Mouse (Mus musculus) right cerebral cortex, postnatal 36 days (tissue): ENCODE data around the gene Hoxd9.

Experiments
- DNase-seq, 2 experiments: peaks; one replicate each; pipeline ENCODE4 v3.0.0; 2022; ENCODE audit warnings: low spot score in 2 of 2, mixed read lengths in 1 of 2

Hoxd9 gene

DNA sequence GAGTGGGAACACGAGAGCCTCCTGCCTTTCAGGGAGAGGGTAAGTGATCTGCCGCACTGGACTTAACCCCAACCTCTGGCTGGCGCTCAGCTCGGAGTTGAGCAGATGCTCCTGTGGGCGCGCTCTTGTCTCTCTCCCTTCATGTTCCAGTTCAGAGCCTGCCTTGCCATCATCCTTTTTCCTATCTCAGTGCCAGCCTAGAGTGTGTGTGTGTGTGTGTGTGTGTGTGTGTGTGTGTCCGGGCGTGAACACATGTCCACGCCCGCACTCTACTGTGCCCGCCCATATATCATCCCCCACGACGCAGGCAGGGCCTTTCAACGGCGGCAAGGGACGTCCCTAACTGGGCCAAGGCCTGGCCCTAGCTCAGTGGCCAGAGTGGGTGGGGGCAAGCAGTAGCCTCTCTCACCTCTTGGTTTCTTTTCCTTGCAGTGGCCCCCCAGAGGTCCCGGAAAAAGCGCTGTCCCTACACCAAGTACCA, 14.0 kb upstream of the Hoxd9 start:
- DNase-seq = no peak

DNA sequence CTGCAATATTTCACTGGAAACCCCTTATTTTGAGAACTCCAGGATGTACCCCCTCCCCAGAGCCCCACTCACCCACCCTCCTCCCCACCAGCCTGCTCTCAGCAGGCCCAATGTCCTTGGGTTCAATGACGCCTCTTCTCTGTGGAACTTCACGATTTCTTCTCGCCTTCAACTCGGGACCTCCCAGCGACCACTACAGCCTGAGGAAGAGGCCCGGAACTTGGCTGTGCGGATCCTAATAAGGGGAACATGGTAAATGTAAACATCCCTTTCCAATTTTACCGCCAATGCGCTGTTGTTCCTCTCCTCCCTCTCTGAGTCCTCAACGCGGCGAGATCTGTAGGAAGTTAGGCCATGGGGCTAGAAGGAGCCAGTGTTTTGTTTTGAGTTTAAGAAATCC, 13.4 kb upstream of the Hoxd9 start:
- no peak for DNase-seq

DNA sequence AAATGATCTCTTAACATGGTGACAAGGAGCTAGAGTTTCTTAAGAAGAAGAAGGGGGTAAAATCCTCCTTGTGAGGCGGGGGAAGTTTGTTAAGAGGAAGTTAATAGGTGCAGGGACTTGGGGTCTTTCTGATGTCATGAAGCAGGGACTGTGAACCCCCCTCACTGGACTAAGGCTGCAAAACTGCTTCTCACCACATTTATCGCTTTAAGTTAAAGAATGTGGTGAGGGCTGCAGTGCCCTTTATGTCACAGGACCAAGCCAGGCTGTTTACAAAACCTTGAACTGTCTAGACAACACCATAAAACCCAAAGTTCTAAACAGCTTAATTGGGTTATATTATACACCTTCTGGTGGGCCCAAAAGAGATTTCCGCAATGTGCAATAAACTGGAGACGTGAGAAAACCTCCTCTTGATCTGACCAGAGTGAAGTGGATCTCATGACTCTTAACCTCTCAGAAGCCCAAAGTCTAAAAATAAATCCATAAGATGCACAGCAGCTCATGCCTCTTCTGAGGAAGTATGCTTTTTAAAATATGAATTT, 12.4 kb upstream of the Hoxd9 start:
- no peak for DNase-seq

DNA sequence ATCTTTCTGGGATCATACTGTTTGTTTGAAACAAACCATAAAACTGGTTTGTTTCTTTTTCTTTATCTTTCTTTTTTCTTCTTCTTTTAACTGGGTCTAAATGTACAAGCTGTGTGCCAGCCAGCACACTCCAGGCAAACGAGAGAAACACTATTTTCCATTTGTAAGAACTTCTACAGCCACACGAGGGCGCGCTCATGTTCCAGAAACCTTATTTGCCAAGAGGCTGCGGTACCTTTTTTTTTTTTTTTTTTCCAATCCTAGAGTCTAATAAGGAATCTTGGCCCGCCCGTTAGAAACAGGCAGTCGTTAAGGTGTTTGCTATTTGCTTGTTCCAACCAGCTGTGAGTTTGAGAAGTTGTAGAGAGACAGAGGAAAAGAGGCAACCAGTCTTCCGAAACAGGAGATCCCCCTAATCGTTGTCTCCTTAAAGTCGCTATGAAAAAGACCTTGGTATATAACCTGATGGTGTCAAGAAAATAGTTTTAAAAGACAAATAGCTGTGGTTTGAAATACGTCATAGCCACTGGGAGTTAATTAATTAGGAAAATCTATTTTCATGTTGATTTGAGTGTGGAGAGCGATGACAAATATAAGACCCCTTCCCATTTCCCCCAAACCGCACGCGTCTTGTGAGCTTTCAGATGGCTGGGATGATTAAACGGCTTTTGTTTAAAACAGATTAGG, 11.1 kb upstream of the Hoxd9 start:
- peak in 1 of 2 experiments; percentile 41 for DNase-seq

DNA sequence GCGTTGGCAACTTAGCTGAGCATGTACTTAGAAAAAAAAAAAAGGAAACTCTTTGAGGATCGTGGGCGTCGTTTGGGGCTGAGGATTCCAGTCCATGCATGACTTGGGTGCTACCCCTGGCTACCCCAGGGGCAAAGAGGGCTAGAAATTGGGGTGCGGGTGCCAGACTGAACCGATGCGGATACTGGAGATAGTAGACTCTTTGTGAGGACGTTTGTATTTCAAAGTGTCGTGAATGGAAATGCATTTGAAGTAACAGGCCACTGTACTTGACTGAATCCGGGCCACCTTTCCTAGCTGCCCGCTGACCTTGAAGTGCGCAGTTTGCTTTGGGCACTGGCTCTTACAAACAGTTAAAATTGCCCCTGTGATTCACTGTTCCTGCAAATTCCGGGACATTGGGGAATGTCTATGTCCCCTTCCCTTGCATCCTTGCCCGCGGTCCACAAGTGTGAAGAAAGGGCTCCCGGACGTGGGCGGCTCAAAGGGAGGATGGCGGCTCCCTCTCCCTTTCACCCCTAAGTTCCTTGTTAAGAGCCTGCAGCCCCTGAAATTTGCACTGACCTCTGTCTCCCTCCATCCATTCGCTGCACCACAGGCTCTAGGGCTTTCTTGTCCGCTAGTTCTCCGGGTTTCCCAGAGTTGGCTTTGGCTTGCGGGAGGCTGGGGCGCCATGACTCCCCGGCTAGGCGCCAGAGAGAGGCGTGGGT, 10.4 kb upstream of the Hoxd9 start:
- no peak for DNase-seq

DNA sequence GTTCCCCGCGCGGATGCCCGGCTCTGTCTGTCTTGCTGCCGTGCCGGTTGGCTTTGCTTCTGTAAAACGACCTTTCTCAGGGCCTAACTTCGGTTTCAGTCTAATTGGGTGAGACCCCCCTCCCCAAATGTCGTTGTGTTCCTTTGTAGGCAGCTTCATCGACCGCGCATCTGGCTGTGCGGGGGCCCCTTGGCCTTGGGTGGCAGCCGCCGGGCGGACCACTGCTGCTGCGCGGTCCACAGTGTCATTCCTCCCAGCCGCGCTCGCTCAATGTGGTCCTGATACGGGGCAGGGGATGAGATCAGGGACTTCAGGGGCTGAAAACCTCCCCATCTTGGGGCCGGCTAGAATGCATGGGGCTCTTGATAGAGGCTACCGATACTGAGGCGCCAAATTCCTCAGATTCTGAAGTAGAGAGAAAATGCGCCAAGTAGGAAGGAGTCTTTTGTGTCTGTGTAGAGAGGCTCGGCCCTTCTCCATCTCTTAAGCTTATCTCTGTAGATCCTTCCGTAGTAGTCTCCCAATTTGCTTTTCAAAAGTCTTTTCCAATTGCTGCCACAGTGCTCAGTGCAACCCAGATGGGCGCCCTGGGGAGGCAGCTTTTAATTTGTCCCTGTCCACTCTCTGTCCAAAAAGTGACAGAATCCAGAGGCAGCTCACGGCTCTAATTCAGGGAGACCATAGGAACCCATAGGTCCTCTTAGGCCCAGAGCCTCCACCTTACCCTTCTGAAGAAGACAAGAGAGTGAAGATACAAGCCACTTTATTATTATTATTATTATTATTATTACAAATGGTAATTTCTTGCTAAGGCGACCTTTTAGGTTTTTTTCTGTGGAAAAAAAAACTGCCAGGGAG, 9.6 kb upstream of the Hoxd9 start:
- DNase-seq = no peak

DNA sequence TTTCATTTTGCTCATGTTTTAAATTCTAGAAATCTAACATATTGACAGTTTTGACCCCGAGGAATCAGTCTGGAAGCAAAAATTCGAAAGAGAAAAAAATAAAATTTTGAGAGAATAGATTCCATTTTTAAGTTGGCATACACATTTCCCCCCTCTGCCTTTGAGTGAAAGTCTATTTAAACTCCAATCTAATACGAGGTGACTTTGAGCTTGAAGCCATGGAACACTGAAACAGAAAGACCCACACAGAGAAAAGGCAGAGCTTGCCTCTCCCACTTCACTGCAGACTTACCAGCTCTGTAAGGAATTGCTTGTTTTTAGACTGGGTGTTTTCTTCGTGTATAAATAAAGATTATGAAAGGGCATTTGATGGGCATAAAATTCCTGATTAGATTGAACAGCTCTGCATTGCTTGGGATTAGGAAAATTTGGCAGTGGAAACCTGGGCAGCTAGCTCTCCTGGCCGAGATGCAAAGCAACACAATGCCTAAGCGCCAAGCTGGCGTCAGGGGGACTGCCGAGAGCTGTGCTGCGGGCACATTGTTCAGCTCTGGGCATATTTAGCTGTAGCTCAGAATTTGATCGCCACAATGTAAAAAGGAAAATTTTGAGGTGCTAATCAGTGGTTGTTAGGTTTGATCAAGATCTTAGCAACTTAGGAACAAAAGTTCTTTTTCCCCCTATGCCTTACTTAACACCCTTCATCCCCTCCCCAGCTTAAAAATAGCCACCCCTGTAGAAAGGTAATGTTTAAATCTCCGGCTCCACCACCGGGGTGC, 8.5 kb upstream of the Hoxd9 start:
- no peak for DNase-seq

DNA sequence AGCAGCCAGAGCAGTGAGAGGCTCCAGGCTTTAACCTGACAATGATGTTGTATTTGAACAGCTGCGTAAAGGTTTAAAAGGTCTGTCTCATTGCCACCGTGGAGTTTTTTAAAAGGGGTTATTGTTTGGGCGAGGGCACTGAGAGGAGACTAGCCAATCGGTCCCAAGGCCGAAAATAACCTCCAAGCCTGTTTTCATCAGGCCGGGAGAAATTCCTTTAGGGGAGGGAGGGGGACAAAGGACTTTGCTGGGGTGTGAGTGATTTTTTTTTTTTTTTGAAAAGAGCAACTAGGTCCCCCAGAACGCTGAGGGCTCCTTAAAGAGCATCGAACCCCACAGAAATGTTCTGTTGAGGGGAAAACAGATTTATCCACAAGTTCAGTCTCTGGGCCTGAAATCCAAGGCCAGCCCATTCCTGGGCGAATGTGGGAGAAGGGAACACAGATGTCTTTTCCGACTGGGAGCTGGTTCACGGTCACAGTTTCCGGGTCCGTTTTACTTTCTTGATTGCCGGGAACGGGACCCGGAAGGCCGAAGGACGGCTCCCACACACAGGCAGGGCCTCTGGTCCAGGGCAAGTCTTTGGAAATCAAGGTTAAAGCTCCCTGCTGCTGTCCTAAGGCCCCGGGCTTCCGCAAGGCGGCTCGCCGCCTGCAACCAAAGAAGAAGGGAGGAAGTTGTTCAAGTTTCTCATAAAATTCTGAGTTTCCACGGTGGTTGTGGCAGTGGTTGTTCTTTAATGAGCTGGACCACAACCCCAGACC, 7.8 kb upstream of the Hoxd9 start:
- DNase-seq = no peak

DNA sequence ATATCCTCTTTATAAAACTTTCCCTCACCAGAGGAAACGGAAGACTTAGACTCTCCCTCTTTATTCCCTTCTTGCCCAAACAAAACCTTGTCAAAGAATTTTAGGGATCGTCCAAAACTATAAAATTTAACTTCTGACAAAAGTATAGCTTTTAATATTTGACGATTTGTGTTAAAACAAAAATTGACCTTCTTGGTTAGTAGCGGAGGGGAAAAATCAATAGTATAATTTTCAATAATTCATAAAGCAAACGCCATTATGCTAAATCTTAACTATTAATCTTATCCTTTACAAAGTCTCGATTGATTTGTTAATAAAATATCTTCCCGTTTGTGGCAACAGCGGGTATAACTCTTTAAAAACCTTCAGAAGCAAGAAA, 7.2 kb upstream of the Hoxd9 start:
- no peak for DNase-seq

DNA sequence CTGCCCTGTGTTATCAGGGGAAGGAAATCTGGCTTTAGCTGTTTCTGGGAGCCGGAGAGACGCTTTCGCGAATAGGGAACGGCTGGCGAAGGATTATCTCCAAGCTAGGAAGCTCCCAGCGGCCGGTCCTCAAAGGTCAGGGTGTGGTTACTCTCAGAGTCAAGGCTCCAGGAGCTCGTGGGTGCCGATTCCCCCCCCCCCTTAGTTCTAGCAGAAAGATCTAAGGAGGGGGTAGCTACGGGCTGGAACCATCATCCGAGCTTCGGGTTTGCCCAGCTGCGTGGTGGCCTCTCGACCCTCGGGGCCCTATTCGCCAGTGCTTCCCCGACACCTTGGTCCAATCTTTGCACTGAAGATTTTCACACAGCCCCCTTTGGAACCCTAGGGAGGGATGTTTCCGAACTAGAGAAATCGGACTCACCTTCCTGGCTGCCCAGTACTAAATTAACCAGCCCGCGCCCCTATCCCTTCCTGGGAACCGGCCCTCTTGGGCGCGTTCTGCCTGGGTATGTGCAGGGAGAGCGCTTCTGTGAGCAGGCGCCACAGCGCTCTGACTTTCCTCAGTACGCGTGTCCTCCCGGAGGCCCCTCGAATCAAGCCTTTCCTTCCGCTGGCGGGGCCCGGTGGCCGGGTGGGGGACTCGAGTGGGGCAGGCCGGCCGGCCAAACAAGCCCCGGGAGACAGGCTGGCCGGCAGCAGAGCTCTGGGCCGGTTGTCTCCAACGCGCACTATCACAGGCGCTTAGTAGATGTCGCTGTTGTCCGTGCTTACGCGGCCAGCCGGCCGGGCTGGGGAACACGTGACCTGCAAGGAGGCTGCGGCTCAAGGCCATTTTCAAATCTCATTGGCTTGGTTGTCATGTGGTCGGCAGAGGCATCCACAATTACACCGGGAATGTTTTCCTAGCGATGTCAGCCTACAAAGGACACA, 6.2 kb upstream of the Hoxd9 start, which contains the start of gene Hoxd10:
Gene Hoxd10 (plus strand): TSS at position 903 of the 930 bp plus-strand sequence.
- DNase-seq = no peak

DNA sequence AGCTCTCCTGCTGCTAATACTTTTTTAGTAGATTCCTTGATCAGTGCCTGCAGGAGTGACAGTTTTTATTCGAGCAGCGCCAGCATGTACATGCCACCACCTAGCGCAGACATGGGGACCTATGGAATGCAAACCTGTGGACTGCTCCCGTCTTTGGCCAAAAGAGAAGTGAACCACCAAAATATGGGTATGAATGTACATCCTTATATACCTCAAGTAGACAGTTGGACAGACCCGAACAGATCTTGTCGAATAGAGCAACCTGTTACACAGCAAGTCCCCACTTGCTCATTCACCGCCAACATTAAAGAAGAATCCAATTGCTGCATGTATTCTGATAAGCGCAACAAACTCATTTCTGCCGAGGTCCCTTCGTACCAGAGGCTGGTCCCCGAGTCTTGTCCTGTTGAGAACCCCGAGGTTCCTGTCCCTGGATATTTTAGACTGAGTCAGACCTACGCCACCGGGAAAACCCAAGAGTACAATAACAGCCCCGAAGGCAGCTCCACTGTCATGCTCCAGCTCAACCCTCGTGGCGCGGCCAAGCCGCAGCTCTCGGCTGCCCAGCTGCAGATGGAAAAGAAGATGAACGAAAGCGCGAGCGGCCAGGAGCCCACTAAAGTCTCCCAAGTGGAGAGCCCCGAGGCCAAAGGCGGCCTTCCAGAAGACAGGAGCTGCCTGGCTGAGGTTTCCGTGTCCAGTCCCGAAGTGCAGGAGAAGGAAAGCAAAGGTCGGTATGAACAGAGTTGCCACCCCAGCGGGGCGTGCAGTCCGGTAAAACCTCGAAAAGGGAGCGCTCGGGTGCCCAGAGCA, 5.3 kb upstream of the Hoxd9 start:
- DNase-seq = no peak

DNA sequence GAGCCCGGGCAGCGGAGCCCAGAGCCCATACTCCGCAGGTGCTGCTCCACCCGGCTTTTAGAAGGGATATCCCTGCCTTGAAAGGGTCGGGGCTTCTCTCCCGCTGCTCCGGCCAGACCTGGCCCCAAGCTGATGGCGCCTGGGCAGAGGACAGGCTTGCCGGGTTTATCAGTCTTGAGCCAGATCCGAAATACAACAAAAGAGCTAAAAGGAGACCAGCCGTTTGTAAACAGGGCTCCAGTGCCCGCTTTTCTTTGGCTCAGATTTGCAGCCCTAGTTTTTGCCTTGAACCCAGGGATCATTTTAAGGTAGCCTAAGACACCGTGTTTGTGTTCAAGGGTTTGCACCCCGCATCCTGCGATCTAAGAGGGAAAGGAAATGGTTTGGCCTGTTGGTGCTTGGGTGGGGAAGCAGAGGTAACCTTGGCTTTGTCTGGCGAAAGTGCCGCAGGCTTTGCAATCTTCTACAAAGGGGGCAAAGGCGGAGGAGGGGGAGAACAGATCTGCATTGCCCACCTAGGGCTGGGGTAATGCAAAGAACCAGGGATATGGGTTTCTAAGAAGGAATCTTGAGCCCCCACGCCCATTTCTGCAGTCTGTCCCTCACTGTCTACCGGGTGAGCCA, 4.6 kb upstream of the Hoxd9 start:
- no peak for DNase-seq

DNA sequence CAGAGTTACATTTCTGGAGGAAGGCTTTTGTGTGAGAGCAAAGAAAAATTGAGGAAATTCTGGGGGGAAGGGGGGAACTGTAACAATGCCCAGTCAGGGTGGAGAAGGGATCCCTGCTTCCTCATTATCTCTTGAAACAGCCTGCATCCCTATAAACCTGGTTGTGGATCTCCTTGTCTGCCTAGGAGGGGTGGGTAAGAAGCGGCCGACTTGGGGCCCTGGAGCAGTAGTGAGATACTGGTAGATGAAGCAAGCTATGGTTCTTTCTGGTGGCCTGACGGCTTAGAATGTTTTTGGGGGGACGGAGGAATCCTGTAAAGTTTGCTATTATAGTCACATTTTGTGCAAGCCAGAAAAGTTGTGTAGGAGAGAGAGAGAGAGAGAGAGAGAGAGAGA, 4.1 kb upstream of the Hoxd9 start:
- no peak for DNase-seq

DNA sequence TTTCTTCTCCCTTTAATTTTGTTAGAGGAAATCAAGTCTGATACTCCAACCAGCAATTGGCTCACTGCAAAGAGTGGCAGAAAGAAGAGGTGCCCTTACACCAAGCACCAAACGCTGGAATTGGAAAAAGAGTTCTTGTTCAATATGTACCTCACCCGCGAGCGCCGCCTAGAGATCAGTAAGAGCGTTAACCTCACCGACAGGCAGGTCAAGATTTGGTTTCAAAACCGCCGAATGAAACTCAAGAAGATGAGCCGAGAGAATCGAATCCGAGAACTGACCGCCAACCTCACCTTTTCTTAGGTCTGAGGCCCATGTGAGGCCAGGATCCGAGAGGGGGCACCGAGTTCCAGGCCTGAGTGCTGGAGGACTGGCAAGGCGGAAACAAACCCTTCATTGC, 3.5 kb upstream of the Hoxd9 start:
- no peak for DNase-seq

DNA sequence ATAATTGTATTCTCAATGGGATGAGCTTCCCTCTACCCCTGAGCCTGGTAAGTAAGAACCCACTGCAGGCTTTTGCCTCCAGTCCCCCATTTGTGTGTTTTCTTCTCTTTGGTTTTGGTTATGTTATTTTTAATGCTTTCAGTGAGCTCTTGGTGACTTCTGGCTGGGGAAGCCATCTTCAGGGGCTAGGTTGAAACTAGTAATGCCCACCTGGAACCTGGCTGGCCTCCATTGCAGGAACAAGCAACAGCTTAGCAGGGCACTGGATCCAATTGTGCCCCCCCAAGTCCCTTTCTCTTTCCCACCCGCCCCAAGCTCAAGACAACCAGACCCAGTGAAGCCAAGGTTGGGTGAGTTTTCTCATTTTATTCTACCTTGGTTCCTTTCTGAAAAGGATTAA, 2.1 kb upstream of the Hoxd9 start:
- no peak for DNase-seq

DNA sequence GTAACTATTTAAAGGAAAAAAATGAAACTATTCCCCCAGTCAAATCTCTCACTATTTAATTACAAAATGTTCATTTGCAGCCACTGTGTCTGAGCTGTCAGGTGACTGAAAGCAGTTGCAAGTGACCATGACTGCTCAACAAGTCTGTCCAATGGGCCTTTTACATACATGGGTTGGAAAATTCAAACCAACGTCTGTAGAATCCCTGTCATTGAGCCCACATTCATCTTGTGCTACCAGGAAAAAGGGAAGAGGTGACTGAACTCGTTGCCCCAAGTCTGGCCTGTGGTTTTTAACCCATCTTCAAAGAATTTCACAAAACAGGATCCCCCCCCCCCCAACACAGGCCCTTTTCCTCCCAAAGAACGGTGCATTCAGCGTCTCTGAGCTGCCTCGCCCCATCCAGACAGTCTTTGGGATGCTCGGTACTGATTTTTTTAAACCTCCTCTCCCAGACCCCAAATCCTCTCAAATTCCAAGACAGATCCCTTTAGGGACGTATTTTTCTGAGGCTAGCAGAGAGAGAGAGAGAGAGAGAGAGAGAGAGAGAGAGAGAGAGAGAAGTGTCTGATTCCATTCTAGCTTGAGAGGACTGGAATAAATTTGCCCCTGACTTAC, 1.6 kb upstream of the Hoxd9 start:
- no peak for DNase-seq

DNA sequence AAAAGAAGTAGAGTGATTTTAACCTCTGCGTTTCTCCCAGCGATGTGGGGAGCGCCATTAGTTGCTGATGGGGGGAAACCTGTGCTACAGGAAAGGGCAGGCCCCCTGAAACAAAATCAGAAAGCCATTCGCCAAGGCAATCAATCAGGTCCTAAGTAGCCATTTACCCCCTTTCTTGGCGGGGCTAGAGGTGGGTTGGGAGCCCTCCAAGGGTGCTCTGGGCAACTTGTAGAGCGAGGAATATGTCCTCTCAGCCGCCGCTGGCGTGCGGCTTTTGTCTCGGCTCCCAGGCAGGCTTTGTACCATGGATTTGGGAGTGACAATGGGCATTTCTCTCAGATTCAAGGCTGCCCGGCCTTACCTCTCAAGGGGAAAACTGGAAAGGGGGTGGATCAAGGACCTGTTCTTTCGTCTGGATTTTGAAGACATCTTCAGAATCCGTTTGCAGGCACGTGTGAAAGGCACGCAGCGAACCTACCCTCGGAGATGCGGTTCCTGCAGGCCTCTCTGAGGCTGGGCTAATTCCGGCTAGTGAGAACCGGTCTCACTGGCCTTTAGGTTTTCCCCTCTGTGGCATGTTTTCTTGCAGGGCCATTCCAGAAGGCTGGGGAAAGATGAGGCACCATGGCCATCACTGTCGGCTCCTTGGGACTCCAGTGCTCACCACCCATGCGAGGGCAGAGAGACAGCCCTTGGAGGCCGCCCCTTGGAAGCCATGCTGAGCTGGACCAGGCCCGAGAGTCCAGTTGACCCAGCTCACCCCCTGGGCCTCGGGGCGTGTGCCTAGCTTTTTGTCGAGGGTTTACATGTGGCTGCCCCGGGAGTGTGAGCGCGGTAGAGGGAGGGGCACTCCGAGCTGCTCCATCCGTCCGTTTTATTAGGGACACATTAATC, 838 bp upstream of the Hoxd9 start:
- DNase-seq = no peak
